Mouse (Mus musculus) liver, adult 2 months (tissue): Measurements from ENCODE around the gene Alkbh1.

Experiments
- CTCF ChIP-seq: fragments of 200-500 bp; IDR thresholded peaks from 2 replicates; pipeline ENCODE4 v1.5.1; 2011; ENCODE audit warnings: low read depth, low read length, control low read depth
- POLR2A ChIP-seq: fragments of 200-500 bp; IDR thresholded peaks from 2 replicates; pipeline ENCODE4 v1.6.1; 2011; ENCODE audit warnings: low read length, control low read depth; ENCODE audit not compliant: insufficient read depth; ENCODE audit errors: extremely low read depth

DNA sequence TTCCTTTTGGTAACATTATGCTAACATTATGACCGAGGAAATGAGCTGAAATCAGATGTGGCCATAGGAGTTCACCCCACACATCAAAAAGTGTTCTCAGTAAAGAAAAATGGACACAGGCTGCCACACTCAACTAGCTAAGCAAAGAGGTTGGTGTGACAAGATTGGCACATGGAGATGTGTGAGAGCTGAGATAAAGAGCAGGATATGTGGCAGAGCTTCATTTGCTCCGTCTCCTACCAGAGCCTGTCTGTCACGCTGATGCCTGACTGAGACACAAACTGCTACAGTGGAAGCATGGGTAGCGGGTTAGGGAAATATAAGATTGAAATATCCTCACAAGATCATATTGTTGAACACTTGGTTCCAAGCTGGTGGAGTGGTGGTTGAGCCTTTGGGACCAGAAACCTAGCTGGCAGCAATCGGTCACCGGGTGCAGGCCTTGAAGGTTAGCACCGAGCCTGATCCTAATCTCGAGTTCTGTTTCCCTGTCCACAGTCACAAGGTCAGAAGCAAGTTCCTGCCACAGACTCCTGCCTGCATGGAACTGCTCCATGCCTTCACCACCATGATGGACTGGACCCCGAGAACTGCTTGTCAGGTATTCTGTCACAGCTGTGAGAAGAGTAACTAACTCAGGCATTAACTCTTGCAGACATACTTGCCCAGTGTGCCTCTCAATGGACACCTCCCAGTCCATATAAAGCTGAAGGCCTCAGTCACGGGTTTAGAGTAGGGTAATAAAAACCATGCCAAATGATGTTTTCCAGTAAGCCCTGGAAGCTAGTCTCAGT lies 63.0 kb downstream of the Alkbh1 start:
- TF ChIP-seq CTCF: no peak
- TF ChIP-seq POLR2A: no peak
